Mouse (Mus musculus): ENCODE data around the gene Dchs2. TPM values are rescaled to one million over a fixed set of nuclear protein-coding genes. Genes with fewer than 3 reads are reported as not detected.

The Dchs2 gene
- polyA plus RNA-seq (2012; rRNA removed; ENCODE audit: low replicate concordance), result 0.40 and 0.58 TPM in 2 replicates

DNA sequence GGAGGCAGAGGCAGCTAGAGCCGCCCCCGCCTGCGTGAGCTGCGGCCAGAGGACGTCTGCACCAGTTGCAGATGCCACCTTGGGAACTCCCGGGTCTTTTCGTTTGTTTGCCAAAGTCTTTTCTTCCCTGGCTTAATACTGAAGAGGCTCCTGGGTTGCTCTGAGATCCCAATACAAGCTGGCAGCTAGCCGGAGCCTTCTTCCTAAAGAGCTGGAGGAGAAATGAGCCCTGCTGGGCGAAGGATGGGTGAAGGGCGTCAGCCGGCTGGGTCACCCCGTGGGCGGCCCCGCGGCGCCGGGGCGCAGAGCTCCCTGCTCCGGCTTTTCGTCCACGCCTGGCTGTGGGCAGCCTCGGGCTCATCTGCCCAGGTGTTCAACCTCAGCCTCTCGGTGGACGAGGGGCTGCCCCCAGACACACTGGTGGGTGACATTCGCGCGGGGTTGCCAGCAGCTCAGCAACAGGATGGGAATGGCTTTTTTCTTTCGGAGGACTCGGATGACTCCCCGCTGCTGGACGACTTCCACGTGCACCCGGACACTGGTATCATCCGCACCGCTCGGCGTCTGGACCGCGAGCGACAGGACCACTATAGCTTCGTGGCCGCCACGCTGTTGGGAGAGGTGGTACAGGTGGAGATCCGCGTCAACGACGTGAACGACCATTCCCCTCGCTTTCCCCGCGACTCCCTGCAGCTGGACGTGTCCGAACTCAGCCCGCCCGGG is at the start of gene Dchs2:
Gene Dchs2 (plus strand): TSS at position 223 of the 723 bp plus-strand sequence.

Other genes with a start within 250 kb of the Dchs2 start
- 0.03 and 0.14 TPM in 2 replicates for gene Lrat, start 224.0 kb upstream of the Dchs2 start, polyA plus RNA-seq (2012; rRNA removed; ENCODE audit: low replicate concordance)
- gene Fgg, start 120.2 kb upstream of the Dchs2 start, polyA plus RNA-seq (2012; rRNA removed; ENCODE audit: low replicate concordance), result 0.06 and 0.66 TPM in 2 replicates
- 0.10 and 0.31 TPM in 2 replicates for gene Fga, start 101.9 kb upstream of the Dchs2 start, polyA plus RNA-seq (2012; rRNA removed; ENCODE audit: low replicate concordance)
- gene Fgb, start 78.1 kb upstream of the Dchs2 start, polyA plus RNA-seq (2012; rRNA removed; ENCODE audit: low replicate concordance), result 0.22 TPM in 1 of 2 replicates, not detected in the other
- gene Plrg1, start 72.4 kb upstream of the Dchs2 start, polyA plus RNA-seq (2012; rRNA removed; ENCODE audit: low replicate concordance), result 33.3 and 51.5 TPM in 2 replicates

Measured in subcutaneous adipose tissue, adult 2 months (tissue).